Mouse (Mus musculus) stomach, embryonic 14.5 days (tissue): ENCODE results near the gene Stpg4. TPM values are rescaled to one million over a fixed set of nuclear protein-coding genes. Genes with fewer than 3 reads are reported as not detected.
A peak's percentile ranks its signal among the peaks of the same experiment; 100 is the strongest.

Experiments used
- ATAC-seq: fragments of 200-750 bp; cut with Nextera tagmentation; 2 replicates; pipeline ENCODE4 v1.8.0; 2017; ENCODE audit warnings: low read depth, moderate TSS enrichment; ENCODE audit not compliant: insufficient number of reproducible peaks, insufficient read depth, low FRiP score
- H3K27ac ChIP-seq: fragments of 300-500 bp; sonication (generic); 2 replicates; pipeline ENCODE4 v1.5.1; 2014; ENCODE audit warnings: mild to moderate bottlenecking, low read length, moderate library complexity, mixed read lengths
- H3K27me3 ChIP-seq: fragments of 300-500 bp; sonication (generic); 2 replicates; pipeline ENCODE4 v1.6.1; 2014; ENCODE audit warnings: low read length, control low read depth, mixed read lengths; ENCODE audit not compliant: control insufficient read depth, insufficient read depth
- H3K36me3 ChIP-seq: fragments of 300-500 bp; sonication (generic); 2 replicates; pipeline ENCODE4 v1.6.1; 2014; ENCODE audit warnings: mild to moderate bottlenecking, control low read depth, low read length, moderate library complexity, mixed read lengths; ENCODE audit not compliant: control insufficient read depth, insufficient read depth
- H3K4me1 ChIP-seq: fragments of 300-500 bp; sonication (generic); 2 replicates; pipeline ENCODE4 v1.6.1; 2014; ENCODE audit warnings: low read length, control low read depth, mixed read lengths; ENCODE audit not compliant: control insufficient read depth, insufficient read depth
- H3K4me2 ChIP-seq: fragments of 300-500 bp; sonication (generic); replicated peaks from 2 replicates; pipeline ENCODE4 v1.6.1; 2014; ENCODE audit warnings: low read depth, low read length, control low read depth
- H3K4me3 ChIP-seq: fragments of 300-500 bp; sonication (generic); 2 replicates; pipeline ENCODE4 v1.5.1; 2014; ENCODE audit warnings: low read depth, low read length, control low read depth
- H3K9ac ChIP-seq: fragments of 300-500 bp; sonication (generic); replicated peaks from 2 replicates; pipeline ENCODE4 v1.6.1; 2014; ENCODE audit warnings: low read depth, mild to moderate bottlenecking, control low read depth, low read length, moderate library complexity, mixed read lengths
- H3K9me3 ChIP-seq: fragments of 300-500 bp; sonication (generic); 2 replicates; pipeline ENCODE4 v1.6.1; 2016; ENCODE audit warnings: low read depth, low read length, control low read depth; ENCODE audit not compliant: control insufficient read depth
- WGBS: fragments of 180-500 bp; shearing (Covaris S2); extraction: QIAGEN DNeasy Blood & Tissue Kit; methylation state at CpG from one replicate; pipeline ENCODE4 v1.1.7; 2014; 5-methylcytosine and 5-hydroxymethylcytosine counted together
- polyA plus RNA-seq: library from polyadenylated mRNA; unstranded; fragments of >200 nt; fragmentation: Nextera tagmentation; extraction: Ambion mirVana; gene quantifications from 2 replicates; pipeline ENCODE4 v1.2.1, GENCODE M21; 2014

The Stpg4 gene
- polyA plus RNA-seq, 1 experiment from 2014 or later: not detected

GRCm38 (mm10) chr17:87379160-87379624 is 48.3 kb downstream of the Stpg4 start:
- no peaks in the 10 kb centered on the region for H3K36me3 ChIP-seq
- H3K27ac ChIP-seq: no peak overlapping the region; the same call in 1 of the 2 replicates
- H3K9ac ChIP-seq: no peak overlapping the region
- ATAC-seq: no peak
- WGBS: 79% methylated on average over 11 of the region's 11 CpGs
- H3K27me3 ChIP-seq: no peaks in the 10 kb centered on the region
- H3K4me3 ChIP-seq: no peak overlapping the region
- no peaks in the 10 kb centered on the region for H3K9me3 ChIP-seq
- H3K4me2 ChIP-seq: no peak overlapping the region
- peaks cover 42% of the 10 kb centered on the region for H3K4me1 ChIP-seq

DNA sequence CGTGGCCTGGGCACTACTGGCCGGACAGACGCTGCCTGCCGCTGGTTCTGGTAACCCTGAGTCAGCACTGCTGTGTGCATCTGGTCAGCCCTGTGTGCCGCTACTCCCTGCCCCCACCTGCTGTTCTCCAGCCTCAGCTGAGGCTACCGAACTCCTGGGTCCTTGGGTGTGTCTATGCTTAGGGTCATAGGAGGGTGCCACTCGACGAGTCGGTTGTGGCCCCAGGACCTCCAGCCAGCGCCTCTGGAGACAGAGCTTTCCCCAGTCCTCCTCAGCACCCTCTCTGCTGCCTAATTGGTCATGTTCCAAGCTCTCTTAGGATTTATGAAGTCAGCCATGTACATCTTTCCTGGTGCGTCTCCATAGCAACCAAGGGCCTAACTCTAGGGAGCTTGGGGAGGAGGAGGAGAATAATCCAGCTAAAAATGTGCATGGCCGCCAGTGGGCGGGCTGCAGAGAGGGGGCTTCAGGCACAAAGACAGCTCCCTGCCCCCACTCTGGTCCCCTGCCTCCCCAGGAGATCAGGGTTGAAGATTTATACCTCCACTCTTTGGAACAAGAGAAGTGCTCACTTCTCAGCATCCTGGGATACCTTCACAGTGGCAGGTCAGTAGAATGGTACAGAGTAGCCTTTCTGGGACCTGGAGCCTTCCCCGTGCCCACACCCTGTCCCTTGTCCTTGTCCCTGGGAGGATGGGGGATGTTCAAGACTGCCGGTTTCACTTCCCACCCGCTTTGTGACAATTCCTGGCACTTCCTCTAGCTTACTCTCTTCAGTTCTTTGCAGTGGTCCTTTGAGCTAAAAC is 49.0 kb downstream of the Stpg4 start:
- no peaks in the 10 kb centered on the region for H3K9me3 ChIP-seq
- H3K4me2 ChIP-seq: no peak overlapping the region
- peaks cover 42% of the 10 kb centered on the region for H3K4me1 ChIP-seq
- H3K9ac ChIP-seq: no peak overlapping the region
- H3K27ac ChIP-seq: peak overlapping the region; percentile 21; the same call in 1 of the 2 replicates
- no peaks in the 10 kb centered on the region for H3K36me3 ChIP-seq
- 55% methylated on average over 16 of the region's 16 CpGs for WGBS
- no peak for ATAC-seq
- H3K4me3 ChIP-seq: no peak overlapping the region
- H3K27me3 ChIP-seq: no peaks in the 10 kb centered on the region

DNA sequence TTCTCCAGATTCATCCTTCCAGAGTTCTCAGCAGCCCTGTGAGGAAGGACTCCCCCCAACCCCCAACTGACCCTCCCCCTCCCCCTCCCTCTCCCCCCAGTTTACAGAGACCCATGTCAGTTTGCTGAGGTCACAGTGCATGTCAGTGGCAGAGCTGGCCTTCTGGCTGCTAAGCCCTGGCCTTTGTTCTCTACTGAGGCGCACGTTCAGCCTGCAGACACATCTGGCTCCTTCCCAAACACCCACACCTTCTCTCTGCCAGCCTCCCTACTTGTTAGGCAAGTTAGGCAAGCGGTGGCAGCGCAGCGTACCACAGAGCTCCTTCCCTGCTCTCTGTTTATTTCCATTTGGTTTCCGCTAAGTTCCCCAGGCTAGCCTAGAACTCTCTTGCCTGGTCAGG is 50.0 kb downstream of the Stpg4 start:
- Histone ChIP-seq H3K4me2 (no peak overlapping the region), H3K4me1 (peaks cover 42% of the 10 kb centered on the region), H3K9me3 (no peaks in the 10 kb centered on the region), H3K9ac (no peak overlapping the region), H3K27me3 (no peaks in the 10 kb centered on the region), H3K4me3 (no peak overlapping the region), H3K27ac (peak overlapping the region; percentile 27; the same call in 1 of the 2 replicates), H3K36me3 (no peaks in the 10 kb centered on the region)
- ATAC-seq: peak; percentile 24; the same call in 1 of the 2 replicates
- 46% methylated on average over 6 of the region's 6 CpGs for WGBS

DNA sequence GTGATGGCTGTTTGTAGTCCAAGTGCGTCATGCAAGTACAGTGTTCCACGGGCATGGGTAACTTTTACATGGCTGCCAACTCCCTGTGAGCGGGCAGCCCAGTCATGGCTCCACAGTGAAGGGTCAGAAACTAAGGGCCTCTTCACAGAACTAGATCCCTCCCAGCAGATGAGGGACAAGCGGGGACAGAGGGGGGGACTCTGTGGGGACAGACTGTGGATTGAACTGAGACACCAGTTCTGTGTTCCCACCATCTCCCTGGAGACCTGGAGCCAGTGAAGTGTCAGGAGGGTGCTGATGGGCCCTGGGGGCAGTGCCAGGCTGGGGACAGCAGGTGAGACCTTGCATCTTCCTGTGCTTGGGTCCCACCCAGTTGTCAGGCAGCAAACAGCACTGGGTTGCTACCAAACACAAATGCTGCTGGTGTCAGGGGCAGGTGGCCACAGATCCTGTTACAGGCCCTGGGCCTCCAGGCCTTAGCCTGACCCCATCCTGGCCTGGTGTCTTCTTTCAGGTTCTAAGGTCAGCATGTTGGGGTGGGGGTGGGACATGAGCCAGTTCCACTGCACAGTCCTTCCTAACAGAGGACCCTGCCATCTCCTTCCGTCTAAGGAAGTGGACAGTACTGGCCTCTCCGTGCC is 50.6 kb downstream of the Stpg4 start:
- Histone ChIP-seq H3K27me3 (no peaks in the 10 kb centered on the region), H3K27ac (peak overlapping the region; percentile 27; the same call in 1 of the 2 replicates), H3K4me2 (no peak overlapping the region), H3K9me3 (no peaks in the 10 kb centered on the region), H3K4me1 (peaks cover 42% of the 10 kb centered on the region), H3K9ac (no peak overlapping the region), H3K36me3 (no peaks in the 10 kb centered on the region), H3K4me3 (no peak overlapping the region)
- no peak for ATAC-seq
- 83% methylated on average over 6 of the region's 6 CpGs for WGBS

GRCm38 (mm10) chr17:87375941-87376511 is 51.5 kb downstream of the Stpg4 start:
- Histone ChIP-seq H3K4me1 (peaks cover 42% of the 10 kb centered on the region), H3K4me3 (no peak overlapping the region), H3K36me3 (no peaks in the 10 kb centered on the region), H3K9me3 (no peaks in the 10 kb centered on the region), H3K9ac (no peak overlapping the region), H3K4me2 (no peak overlapping the region), H3K27me3 (no peaks in the 10 kb centered on the region), H3K27ac (peak overlapping the region; percentile 80)
- ATAC-seq: peak; percentile 39; the same call in 1 of the 2 replicates
- WGBS: 25% methylated on average over 10 of the region's 10 CpGs

GRCm38 (mm10) chr17:87373327-87373726 is 54.2 kb downstream of the Stpg4 start:
- ATAC-seq: no peak
- Histone ChIP-seq H3K4me3 (no peak overlapping the region), H3K4me1 (peaks cover 33% of the 10 kb centered on the region)

DNA sequence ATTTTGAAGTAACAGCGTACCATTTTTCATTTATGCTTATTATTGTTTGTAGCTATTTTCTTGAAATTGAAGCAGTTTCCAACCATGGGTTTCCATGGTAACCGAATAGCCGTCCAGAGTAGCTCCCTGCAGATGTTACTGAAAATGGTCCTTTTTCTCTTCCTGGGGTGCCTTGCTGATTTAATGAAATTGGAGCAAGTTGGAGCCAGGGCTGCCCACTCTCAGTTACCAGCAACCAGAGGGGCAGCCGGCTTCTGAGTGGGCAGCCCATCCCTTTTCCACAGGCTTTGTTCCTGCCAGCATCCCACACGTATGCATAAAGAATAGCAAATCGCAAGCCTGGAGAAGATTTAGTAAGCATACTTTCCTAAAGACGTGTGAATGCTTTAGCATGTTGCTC is 55.4 kb downstream of the Stpg4 start:
- Histone ChIP-seq H3K4me2 (no peak overlapping the region), H3K27ac (no peak overlapping the region), H3K9me3 (no peaks in the 10 kb centered on the region), H3K4me1 (peaks cover 31% of the 10 kb centered on the region), H3K9ac (no peak overlapping the region), H3K4me3 (no peak overlapping the region), H3K27me3 (no peaks in the 10 kb centered on the region), H3K36me3 (no peaks in the 10 kb centered on the region)
- no peak for ATAC-seq
- WGBS: 84% methylated on average over 7 of the region's 7 CpGs

More at GRCm38 (mm10) chr17:87373327-87373726, 54.2 kb downstream of the Stpg4 start:
- H3K27me3 ChIP-seq: no peaks in the 10 kb centered on the region
- no peaks in the 10 kb centered on the region for H3K36me3 ChIP-seq
- no peak overlapping the region for H3K27ac ChIP-seq
- no peak overlapping the region for H3K4me2 ChIP-seq
- H3K9me3 ChIP-seq: no peaks in the 10 kb centered on the region
- 90% methylated on average over 9 of the region's 9 CpGs for WGBS
- no peak overlapping the region for H3K9ac ChIP-seq

GRCm38 (mm10) chr17:87369270-87369759 is 58.2 kb downstream of the Stpg4 start:
- H3K27me3 ChIP-seq: no peaks in the 10 kb centered on the region
- no peaks in the 10 kb centered on the region for H3K36me3 ChIP-seq
- H3K4me3 ChIP-seq: no peak overlapping the region
- no peak overlapping the region for H3K9ac ChIP-seq
- 63% methylated on average over 18 of the region's 18 CpGs for WGBS
- H3K4me2 ChIP-seq: no peak overlapping the region
- no peak overlapping the region for H3K27ac ChIP-seq
- H3K9me3 ChIP-seq: no peaks in the 10 kb centered on the region
- H3K4me1 ChIP-seq: peaks cover 21% of the 10 kb centered on the region
- ATAC-seq: no peak
